Mouse (Mus musculus) ES-E14 (cell line): Measurements from ENCODE around the gene Nlrp1b.

ENCODE experiments used
- MAFK ChIP-seq: IDR thresholded peaks from 2 replicates; pipeline ENCODE4 v1.6.1; 2014; ENCODE audit warnings: mild to moderate bottlenecking, low read depth, low read length, inconsistent platforms; ENCODE audit not compliant: insufficient read depth
- ZNF384 ChIP-seq: IDR thresholded peaks from 2 replicates; pipeline ENCODE4 v1.6.1; 2012; ENCODE audit warnings: low read depth, low read length, inconsistent platforms

DNA sequence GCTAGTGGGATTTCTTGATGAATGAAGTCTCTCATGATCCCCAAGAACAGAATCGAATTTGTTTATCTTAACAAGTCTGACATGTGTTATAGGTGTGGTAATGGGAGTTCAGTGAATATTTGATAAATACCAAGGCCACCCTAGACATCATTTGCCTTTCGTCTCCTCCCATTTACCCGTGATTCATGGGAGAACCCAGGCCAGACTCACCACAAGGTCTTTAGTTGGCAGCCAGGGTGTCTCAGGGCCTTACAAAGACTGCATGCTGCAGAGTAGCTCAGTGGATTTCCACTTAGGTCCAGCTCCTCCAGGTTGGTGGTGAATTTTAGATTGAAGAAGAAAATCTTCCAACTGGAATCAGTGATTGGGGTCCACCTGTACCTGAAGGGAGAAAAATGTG is 30.5 kb upstream of the Nlrp1b start:
- TF ChIP-seq ZNF384: no peak
- TF ChIP-seq MAFK: no peak
